Mouse (Mus musculus): ENCODE data around the gene Asb2. TPM values are rescaled to one million over a fixed set of nuclear protein-coding genes. Genes with fewer than 3 reads are reported as not detected.

The Asb2 gene
- polyA plus RNA-seq, 1 experiment: 2.5 TPM

DNA sequence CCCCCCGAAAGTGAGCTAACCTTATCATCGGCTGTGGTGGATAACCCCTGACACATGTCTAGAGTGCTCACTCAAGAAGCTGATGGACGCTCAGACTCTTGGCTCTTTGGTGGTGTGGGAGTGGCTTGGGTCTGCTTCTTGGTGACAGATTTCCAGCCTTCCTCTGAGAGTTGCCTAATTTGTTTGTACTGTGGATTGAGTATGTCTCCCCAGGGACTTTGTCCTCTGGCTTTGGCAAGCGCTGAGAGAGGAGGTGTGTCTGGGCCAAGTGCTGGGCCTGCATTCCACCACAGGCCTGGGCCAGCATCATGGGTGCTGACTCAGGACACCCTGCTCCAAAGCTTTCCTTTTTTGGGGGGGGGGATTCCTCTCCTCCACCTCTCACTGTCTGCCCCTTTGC is 73.9 kb downstream of the Asb2 start:
- Histone ChIP-seq H3K4me3 (ENCODE audit: insufficient read depth, low read depth, low read length) (no peak overlapping the region), H3K4me1 (ENCODE audit: control insufficient read depth, insufficient read depth, insufficient read length, low read length) (no peaks in the 10 kb centered on the region), H3K27ac (replicated peaks; ENCODE audit: low read depth, low read length) (no peak overlapping the region)

DNA sequence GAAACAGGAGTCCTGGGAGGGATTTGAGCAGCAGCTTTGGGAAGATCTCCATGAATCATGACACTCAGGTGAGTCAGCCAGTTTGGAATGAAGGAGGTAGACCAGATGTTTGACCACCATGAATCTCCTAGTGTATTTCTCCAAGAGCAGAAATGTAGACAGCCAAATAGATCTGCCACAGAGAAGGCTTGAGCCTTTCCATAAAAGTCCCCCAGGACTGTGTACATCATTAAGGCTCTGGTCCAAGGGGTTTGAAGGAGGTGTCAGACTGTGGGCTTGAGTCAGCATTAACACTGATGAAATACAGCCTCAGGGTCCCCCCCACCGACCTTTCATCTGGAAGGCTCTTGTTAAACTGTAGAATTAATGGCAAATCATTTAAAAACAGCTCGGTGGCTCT is 74.3 kb downstream of the Asb2 start:
- Histone ChIP-seq H3K4me1 (ENCODE audit: control insufficient read depth, insufficient read depth, insufficient read length, low read length) (no peaks in the 10 kb centered on the region), H3K27ac (replicated peaks; ENCODE audit: low read depth, low read length) (no peak overlapping the region)

DNA sequence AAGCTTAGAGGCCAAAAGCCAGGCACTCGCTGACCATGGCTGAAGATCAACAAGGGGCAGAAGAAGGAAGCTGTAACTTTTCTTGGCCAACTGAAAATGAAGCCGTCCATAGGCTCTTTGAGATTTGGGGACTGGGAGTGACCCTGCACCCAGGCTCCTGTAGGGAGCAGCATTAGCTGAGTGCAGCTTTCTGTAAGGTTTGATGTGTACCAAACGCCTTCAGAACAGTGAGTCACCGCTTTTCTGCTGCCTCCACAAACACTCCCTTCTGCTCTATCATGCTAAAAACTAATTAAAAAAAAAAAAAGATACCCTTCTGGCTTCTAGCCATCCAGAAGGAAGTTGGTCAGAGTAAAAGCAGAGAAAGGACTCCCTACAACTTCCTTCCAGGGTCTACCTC is 79.4 kb downstream of the Asb2 start:
- Histone ChIP-seq H3K27ac (replicated peaks; ENCODE audit: low read depth, low read length) (no peak overlapping the region), H3K4me1 (ENCODE audit: control insufficient read depth, insufficient read depth, insufficient read length, low read length) (no peaks in the 10 kb centered on the region), H3K4me3 (ENCODE audit: insufficient read depth, low read depth, low read length) (no peak overlapping the region)

More for the DNA sequence above, 74.3 kb downstream of the Asb2 start:
- no peak overlapping the region for H3K4me3 ChIP-seq (ENCODE audit: insufficient read depth, low read depth, low read length)

DNA sequence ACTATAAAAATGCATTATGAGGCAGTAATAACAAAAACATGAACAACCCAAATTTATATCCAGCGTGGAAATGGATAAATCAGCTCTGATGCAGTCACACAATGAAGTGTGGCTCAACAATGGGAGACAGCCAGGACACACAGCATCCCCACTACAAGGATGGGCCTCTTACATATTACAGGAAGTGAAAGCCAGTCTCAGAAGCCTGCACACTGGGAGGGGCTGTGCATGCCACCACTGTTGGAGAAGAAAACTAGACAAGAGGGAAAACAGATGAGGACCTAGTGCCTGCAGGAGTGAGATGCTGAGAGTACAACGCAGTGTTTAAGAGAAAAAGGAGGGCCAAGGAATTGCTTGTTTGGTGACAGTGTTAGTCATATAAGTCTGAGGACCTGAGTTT is 82.1 kb downstream of the Asb2 start:
- Histone ChIP-seq H3K27ac (replicated peaks; ENCODE audit: low read depth, low read length) (no peak overlapping the region), H3K4me1 (ENCODE audit: control insufficient read depth, insufficient read depth, insufficient read length, low read length) (no peaks in the 10 kb centered on the region), H3K4me3 (ENCODE audit: insufficient read depth, low read depth, low read length) (no peak overlapping the region)

DNA sequence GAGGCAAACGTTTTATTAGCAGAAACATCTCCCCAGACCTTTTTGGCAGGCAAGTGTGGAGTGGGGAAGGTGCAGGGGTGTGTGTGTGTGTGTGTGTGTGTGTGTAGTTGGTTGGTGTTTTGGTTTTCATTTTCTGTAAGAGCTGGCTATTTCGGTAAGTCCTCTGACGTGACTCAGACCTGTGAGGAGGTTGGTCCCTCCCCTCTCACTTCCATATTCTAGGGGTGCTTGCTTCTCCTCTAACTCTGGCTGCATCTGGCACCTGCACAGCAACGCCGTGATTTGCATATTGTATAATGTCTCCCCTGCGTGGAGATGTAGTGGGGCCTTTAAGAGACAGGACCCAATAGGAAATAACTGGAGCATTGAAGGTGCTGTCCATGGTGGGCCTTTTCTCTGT is 82.8 kb downstream of the Asb2 start:
- Histone ChIP-seq H3K4me3 (ENCODE audit: insufficient read depth, low read depth, low read length) (no peak overlapping the region), H3K27ac (replicated peaks; ENCODE audit: low read depth, low read length) (no peak overlapping the region), H3K4me1 (ENCODE audit: control insufficient read depth, insufficient read depth, insufficient read length, low read length) (no peaks in the 10 kb centered on the region)

DNA sequence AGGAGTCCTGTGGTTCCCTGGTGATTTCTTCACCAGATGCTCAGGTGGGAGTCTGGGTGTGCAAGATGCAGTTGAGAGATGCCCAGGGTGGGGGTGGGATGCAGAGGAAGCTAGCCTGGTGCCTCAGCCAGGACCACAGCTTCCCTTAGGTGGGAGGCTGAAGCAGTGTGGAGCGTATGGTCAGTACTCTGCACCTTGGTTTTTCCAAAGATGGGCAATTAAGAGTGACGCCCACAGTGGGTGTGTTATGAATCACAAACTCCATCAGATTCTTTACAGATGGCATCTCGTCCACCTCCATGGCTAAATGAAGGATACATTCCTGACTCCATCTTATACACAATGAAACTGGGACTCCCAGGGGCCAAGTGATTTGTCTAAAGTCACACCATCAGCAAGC is 83.6 kb downstream of the Asb2 start:
- Histone ChIP-seq H3K4me1 (ENCODE audit: control insufficient read depth, insufficient read depth, insufficient read length, low read length) (no peaks in the 10 kb centered on the region), H3K4me3 (ENCODE audit: insufficient read depth, low read depth, low read length) (no peak overlapping the region), H3K27ac (replicated peaks; ENCODE audit: low read depth, low read length) (no peak overlapping the region)

Other genes with a start within 250 kb of the Asb2 start
- gene Prima1, start 113.9 kb downstream of the Asb2 start, polyA plus RNA-seq (2012; ENCODE audit: insufficient read depth, insufficient read length, missing spikeins): not detected in 2 replicates
- gene Fam181a, start 45.0 kb downstream of the Asb2 start, polyA plus RNA-seq (2012; ENCODE audit: insufficient read depth, insufficient read length, missing spikeins): not detected in 2 replicates
- 0.75 and 2.2 TPM in 2 replicates for gene Otub2, start 32.7 kb upstream of the Asb2 start, polyA plus RNA-seq (2012; ENCODE audit: insufficient read depth, insufficient read length, missing spikeins)
- gene 9330161L09Rik, start 51.8 kb upstream of the Asb2 start, polyA plus RNA-seq (2012; ENCODE audit: insufficient read depth, insufficient read length, missing spikeins): 1.2 TPM in 1 of 2 replicates, not detected in the other
- gene Ddx24, start 69.8 kb upstream of the Asb2 start, polyA plus RNA-seq (2012; ENCODE audit: insufficient read depth, insufficient read length, missing spikeins): 47.9 and 50.2 TPM in 2 replicates
- 2,121 and 2,899 TPM in 2 replicates for gene Ifi27, start 78.2 kb upstream of the Asb2 start, polyA plus RNA-seq (2012; ENCODE audit: insufficient read depth, insufficient read length, missing spikeins)
- gene Ifi27l2a, start 87.7 kb upstream of the Asb2 start, polyA plus RNA-seq (2012; ENCODE audit: insufficient read depth, insufficient read length, missing spikeins): 1,113 and 2,189 TPM in 2 replicates
- not detected in 2 replicates for gene Ifi27l2b, start 101.2 kb upstream of the Asb2 start, polyA plus RNA-seq (2012; ENCODE audit: insufficient read depth, insufficient read length, missing spikeins)
- 1.0 and 3.8 TPM in 2 replicates for gene Ppp4r4, start 176.3 kb upstream of the Asb2 start, polyA plus RNA-seq (2012; ENCODE audit: insufficient read depth, insufficient read length, missing spikeins)

Measured in brown adipose tissue, adult 24 weeks (tissue).